Mouse (Mus musculus) lung, postnatal 0 days (tissue): ENCODE data around the gene Mylk2. TPM values are rescaled to one million over a fixed set of nuclear protein-coding genes. Genes with fewer than 3 reads are reported as not detected.

Experiments
- ATAC-seq: fragments of 200-750 bp; cut with Nextera tagmentation; 2 replicates; pipeline ENCODE4 v1.8.0; 2017; ENCODE audit warnings: moderate library complexity
- DNase-seq: peaks from one replicate; pipeline ENCODE4 v3.0.0-alpha.2; 2016; ENCODE audit warnings: low spot score
- H3K27ac ChIP-seq: fragments of 300-500 bp; sonication (generic); 2 replicates; pipeline ENCODE4 v1.5.1; 2014; ENCODE audit warnings: antibody characterized with exemption, mild to moderate bottlenecking, low read length, mixed read lengths
- H3K27me3 ChIP-seq: fragments of 300-500 bp; sonication (generic); replicated peaks from 2 replicates; pipeline ENCODE4 v1.6.1; 2014; ENCODE audit warnings: low read length, mixed read lengths; ENCODE audit not compliant: insufficient read depth
- H3K36me3 ChIP-seq: fragments of 300-500 bp; sonication (generic); 2 replicates; pipeline ENCODE4 v1.6.1; 2014; ENCODE audit warnings: low read length, mixed read lengths; ENCODE audit not compliant: insufficient read depth
- H3K4me1 ChIP-seq: fragments of 300-500 bp; sonication (generic); 2 replicates; pipeline ENCODE4 v1.6.1; 2014; ENCODE audit warnings: antibody characterized with exemption, low read depth, low read length, mixed read lengths; ENCODE audit not compliant: insufficient read depth
- H3K4me2 ChIP-seq: fragments of 300-500 bp; sonication (generic); replicated peaks from 2 replicates; pipeline ENCODE4 v1.6.1; 2014; ENCODE audit warnings: low read depth, mild to moderate bottlenecking, low read length, moderate library complexity, mixed read lengths
- H3K4me3 ChIP-seq: fragments of 300-500 bp; sonication (generic); 2 replicates; pipeline ENCODE4 v1.5.1; 2014; ENCODE audit warnings: low read depth, low read length
- H3K9ac ChIP-seq: fragments of 300-500 bp; sonication (generic); replicated peaks from 2 replicates; pipeline ENCODE4 v1.6.1; 2014; ENCODE audit warnings: low read depth, mild to moderate bottlenecking
- H3K9me3 ChIP-seq: fragments of 300-500 bp; sonication (generic); 2 replicates; pipeline ENCODE4 v1.6.1; 2016; ENCODE audit warnings: low read length, mixed read lengths
- CTCF ChIP-seq: IDR thresholded peaks from 2 replicates; pipeline ENCODE4 v1.5.1; 2016; ENCODE audit warnings: antibody characterized with exemption, mild to moderate bottlenecking
- EP300 ChIP-seq: IDR thresholded peaks from 2 replicates; pipeline ENCODE4 v1.6.1; 2016; ENCODE audit warnings: antibody characterized with exemption, mild to moderate bottlenecking, control low read depth
- WGBS: fragments of 180-500 bp; shearing (Covaris S2); extraction: QIAGEN DNeasy Blood & Tissue Kit; methylation state at CpG from one replicate; pipeline ENCODE4 v1.1.7; 2014; 5-methylcytosine and 5-hydroxymethylcytosine counted together
- polyA plus RNA-seq: library from polyadenylated mRNA; unstranded; fragments of >200 nt; fragmentation: Nextera tagmentation; extraction: Ambion mirVana; gene quantifications from 2 replicates; pipeline ENCODE4 v1.2.1, GENCODE M21; 2015

The Mylk2 gene
- polyA plus RNA-seq, 1 experiment from 2014 or later = 0.04 TPM

DNA sequence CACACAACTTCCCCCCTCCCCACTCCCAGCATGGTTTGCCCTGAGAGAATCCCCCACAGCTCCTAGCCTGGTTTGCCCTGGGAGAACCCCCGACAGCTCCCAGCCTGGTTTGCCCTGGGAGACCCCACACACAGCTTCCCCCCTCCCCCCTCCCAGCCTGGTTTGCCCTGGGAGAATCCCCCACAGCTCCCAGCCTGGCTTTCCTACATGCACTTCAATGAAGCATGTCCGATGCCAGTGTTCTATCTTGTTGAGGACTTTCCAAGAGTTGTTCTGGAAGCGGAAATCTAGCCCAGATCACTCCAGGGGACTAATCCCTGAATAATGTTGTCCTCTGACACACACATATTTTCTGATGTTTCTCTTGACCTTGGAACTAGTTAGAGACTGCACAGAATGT lies 8.5 kb upstream of the Mylk2 start:
- H3K4me1 ChIP-seq = no peaks in the 10 kb centered on the region
- no peaks in the 10 kb centered on the region for H3K9me3 ChIP-seq
- 52% methylated on average over 3 of the region's 3 CpGs for WGBS
- H3K27me3 ChIP-seq = no peaks in the 10 kb centered on the region
- no peak overlapping the region for H3K9ac ChIP-seq
- H3K4me2 ChIP-seq = no peak overlapping the region
- H3K36me3 ChIP-seq = no peaks in the 10 kb centered on the region
- TF ChIP-seq CTCF = no peak
- no peak overlapping the region for H3K4me3 ChIP-seq
- DNase-seq (no peak), ATAC-seq (no peak)
- H3K27ac ChIP-seq = no peak overlapping the region

DNA sequence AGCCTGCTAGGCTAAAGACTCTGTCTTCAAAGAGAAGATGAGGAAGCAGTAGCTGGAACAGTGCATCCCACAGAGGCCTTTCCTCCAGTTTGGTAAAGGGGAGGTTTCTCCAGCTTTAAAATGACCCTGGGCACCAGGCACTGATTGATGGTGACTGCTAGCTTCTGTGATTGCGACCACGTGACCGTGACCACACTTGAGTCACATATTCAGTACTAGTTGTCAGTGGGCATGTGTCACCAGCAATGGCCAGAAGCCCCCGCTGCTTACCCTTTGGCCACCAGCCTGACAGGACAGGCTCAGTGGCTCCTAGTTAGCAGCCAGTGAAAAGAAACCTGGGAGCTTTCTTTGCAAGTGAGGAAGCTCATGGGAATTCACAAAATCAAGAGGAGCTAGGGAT lies 7.6 kb upstream of the Mylk2 start:
- 68% methylated on average over 4 of the region's 4 CpGs for WGBS
- no peaks in the 10 kb centered on the region for H3K9me3 ChIP-seq
- ATAC-seq = no peak

DNA sequence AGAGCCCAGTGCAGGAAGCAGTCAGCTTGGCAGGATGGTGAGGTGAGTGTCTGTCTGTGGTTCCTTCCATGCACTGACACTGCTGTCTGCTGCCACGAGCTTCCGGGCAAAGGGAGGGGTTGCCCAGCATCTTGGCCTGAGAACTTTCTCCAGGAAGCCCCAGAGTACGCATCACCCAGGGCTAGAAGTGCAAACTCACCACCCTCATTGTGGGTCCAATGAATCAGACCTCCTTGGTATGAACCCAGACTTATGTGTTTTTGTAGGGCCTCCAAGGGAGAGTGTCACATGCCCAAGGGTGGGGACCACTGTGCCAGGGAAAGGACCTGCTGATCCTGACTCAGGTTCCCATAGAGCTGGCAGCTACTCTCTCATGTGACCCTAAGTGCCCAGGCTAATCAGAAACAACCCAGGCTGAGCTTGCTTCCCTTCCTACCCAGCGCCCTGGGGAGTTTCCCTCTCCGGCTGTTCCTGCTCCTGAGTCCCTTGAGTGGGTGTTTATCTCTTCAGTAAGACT lies 7.0 kb upstream of the Mylk2 start:
- H3K36me3 ChIP-seq = no peaks in the 10 kb centered on the region
- peak; percentile 29 for ATAC-seq
- no peak overlapping the region for H3K4me3 ChIP-seq
- H3K27ac ChIP-seq = no peak overlapping the region
- no peaks in the 10 kb centered on the region for H3K27me3 ChIP-seq
- TF ChIP-seq CTCF (no peak), EP300 (no peak)
- DNase-seq = no peak
- H3K4me2 ChIP-seq = no peak overlapping the region
- WGBS = 46% methylated on average over 5 of the region's 5 CpGs
- no peaks in the 10 kb centered on the region for H3K9me3 ChIP-seq
- no peak overlapping the region for H3K9ac ChIP-seq
- H3K4me1 ChIP-seq = no peaks in the 10 kb centered on the region

More for the DNA sequence above, 7.6 kb upstream of the Mylk2 start:
- no peak for TF ChIP-seq CTCF
- no peak for DNase-seq
- Histone ChIP-seq H3K36me3 (no peaks in the 10 kb centered on the region), H3K27ac (no peak overlapping the region), H3K4me1 (no peaks in the 10 kb centered on the region), H3K27me3 (no peaks in the 10 kb centered on the region), H3K9ac (no peak overlapping the region), H3K4me3 (no peak overlapping the region), H3K4me2 (no peak overlapping the region)

DNA sequence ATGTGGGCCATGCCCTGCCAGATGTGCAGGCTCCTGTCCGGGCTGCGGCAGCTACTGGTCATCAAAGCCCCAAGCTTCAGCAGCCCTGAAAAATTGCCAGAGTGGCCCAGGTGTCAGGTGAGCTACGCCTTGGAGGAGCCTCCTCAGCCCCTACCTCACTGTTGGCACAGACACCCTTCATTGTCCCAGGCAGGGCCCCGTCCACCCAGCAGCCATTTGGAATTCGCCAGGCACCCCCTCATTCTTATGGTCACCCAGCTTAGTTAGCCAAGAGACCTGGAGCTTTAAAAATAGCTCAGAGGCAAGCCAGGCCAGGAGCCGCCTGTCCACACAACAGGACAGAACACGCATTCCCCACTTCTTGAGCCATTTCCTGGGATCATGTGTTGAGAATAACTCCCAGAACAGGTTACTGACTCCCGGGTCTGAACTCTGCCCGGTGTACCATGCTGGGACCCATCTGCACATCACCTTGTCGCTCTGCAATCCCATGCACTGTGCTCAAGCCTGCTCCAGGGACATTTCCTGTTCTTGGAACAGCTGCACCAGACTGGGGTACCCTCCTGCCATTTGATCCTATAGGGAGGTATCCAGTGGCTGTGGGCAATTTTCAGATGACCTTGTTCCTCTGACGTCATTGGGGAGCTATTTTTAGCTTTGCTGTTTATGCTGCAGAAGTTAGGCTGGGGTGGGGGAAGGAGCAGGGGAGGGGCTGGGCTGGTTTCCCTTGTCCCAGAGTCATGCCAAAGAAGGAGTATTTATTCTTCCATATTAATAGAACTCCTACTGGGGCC lies 5.9 kb upstream of the Mylk2 start:
- Histone ChIP-seq H3K27me3 (no peaks in the 10 kb centered on the region), H3K36me3 (no peaks in the 10 kb centered on the region), H3K4me3 (no peak overlapping the region), H3K9me3 (no peaks in the 10 kb centered on the region), H3K27ac (no peak overlapping the region), H3K4me2 (no peak overlapping the region), H3K9ac (no peak overlapping the region), H3K4me1 (no peaks in the 10 kb centered on the region)
- no peak for TF ChIP-seq EP300
- no peak for TF ChIP-seq CTCF
- ATAC-seq = peak; percentile 37
- DNase-seq = peak; percentile 41
- WGBS = 36% methylated on average over 11 of the region's 11 CpGs

DNA sequence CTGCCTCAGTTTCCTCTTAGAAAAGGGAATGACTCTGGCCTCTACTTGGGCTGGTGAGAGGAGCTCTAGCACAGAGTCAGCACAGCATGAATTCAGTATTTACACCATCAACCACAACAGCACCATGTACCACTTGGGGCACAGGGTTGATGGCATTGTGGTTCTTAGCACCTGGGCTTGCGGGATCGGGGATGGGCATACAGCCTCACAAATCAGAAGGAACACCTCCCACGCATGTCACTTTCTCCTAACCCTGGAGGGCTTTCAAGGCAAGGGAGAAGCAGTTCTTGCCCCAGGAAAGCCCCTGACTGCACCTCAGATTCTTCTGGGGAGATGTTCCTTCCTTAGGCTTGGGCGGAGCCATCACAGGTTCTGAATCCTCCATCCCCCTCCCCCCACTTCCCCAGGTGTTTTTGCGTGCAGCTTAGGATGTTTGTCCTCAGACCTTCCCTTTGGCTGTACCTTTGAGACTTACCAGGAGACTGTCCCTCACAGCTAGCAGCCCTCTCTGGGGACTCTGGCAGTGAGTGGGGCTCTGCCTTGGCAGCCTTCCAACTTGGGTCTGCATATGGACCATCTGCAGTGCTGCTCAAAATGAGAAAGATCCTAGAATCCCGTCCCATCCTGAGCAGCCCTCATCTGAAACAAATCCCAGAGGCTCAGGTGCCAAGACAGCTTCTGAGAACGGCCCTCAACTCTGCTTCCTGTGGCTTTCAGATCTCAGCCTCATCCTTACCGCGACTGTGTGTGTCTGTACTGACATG lies 4.7 kb upstream of the Mylk2 start:
- no peak for DNase-seq
- Histone ChIP-seq H3K4me3 (no peak overlapping the region), H3K4me2 (no peak overlapping the region), H3K27ac (no peak overlapping the region), H3K4me1 (no peaks in the 10 kb centered on the region), H3K27me3 (peaks cover 2% of the 10 kb centered on the region; the same call in 1 of the 2 replicates), H3K9me3 (no peaks in the 10 kb centered on the region), H3K9ac (no peak overlapping the region), H3K36me3 (no peaks in the 10 kb centered on the region)
- 47% methylated on average over 9 of the region's 9 CpGs for WGBS
- TF ChIP-seq EP300 = no peak
- no peak for TF ChIP-seq CTCF
- ATAC-seq = no peak

DNA sequence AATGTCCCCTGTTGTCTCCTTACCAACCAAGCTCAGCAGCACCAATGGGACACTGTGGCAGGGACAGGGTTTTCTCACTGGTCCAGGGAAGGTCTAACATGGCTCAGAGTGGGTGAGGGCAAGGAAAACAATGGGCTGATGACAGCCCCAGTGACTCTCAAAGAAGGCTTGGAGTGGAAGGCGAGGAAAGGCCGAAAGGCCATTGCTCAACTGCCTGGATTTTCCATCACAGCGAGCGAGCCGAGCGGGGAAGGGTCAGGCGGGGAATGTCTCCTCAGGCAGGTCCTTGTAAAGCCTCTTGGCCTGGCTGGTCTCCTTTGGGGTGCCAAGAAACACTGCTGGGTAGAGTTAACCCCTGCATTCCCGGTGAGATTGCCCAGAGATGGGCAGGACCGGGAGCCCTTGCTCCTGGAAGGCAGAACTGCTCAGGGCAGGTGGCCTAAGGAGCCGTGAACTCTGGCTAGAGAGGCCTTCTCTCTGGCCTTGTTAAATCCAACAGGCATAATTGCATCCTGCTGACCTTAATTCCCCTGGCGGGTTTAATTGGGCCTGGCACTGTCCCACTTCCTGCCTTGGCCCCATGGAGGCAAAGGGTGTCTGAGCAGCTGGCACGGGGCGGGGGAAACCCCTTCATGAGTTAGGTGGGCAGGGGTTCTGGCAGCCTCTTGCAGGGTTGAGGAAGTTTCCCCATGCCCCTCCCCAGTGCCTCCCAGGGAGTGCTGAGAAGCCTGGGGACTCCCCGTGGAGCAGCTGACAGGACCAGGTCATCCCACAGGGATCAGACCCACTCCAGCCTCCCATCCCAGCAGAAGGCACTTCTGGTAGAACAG lies 3.8 kb upstream of the Mylk2 start:
- peaks cover 10% of the 10 kb centered on the region for H3K27me3 ChIP-seq

More for the DNA sequence above, 3.8 kb upstream of the Mylk2 start:
- Histone ChIP-seq H3K4me1 (no peaks in the 10 kb centered on the region), H3K27ac (no peak overlapping the region), H3K4me3 (no peak overlapping the region), H3K36me3 (no peaks in the 10 kb centered on the region), H3K9me3 (no peaks in the 10 kb centered on the region), H3K4me2 (no peak overlapping the region), H3K9ac (no peak overlapping the region)
- no peak for DNase-seq
- ATAC-seq = no peak
- WGBS = 53% methylated on average over 14 of the region's 14 CpGs
- TF ChIP-seq CTCF = no peak
- TF ChIP-seq EP300 = no peak
